Mouse (Mus musculus): ENCODE measurements around the gene Cish. TPM values are rescaled to one million over a fixed set of nuclear protein-coding genes. Genes with fewer than 3 reads are reported as not detected.

Gene Cish
- polyA plus RNA-seq, 1 experiment from 2014 or later, result 4.9 TPM

- H3K9me3 ChIP-seq (replicated peaks; ENCODE audit: control insufficient read depth, low read length), result no peaks in the 10 kb centered on the region
- no peak overlapping the region for H3K4me3 ChIP-seq (ENCODE audit: low read depth, low read length)
- ATAC-seq (no peak), DNase-seq (ENCODE audit: low spot score) (no peak)
- no peaks in the 10 kb centered on the region for H3K36me3 ChIP-seq (ENCODE audit: control insufficient read depth, insufficient read depth, low read length)
- WGBS, result 63% methylated on average over 2 of the region's 2 CpGs
- no peaks in the 10 kb centered on the region for H3K27me3 ChIP-seq (replicated peaks; ENCODE audit: control insufficient read depth, insufficient read depth, low read length)
- H3K27ac ChIP-seq (ENCODE audit: low read depth, low read length), result peak overlapping the region; percentile 6; the same call in 1 of the 2 replicates
- 0 out of 2 replicates have a peak, but pooled peaks cover 2% of the 10 kb centered on the region for H3K4me1 ChIP-seq (ENCODE audit: control insufficient read depth, insufficient read depth, low read length)
- no peak overlapping the region for H3K4me2 ChIP-seq (ENCODE audit: low read length)
- H3K9ac ChIP-seq (ENCODE audit: low read length), result no peak overlapping the region
These were observed 35.4 kb upstream of the Cish start for GRCm38 (mm10) chr9:107260429-107260828.

- no peak overlapping the region for H3K4me3 ChIP-seq (ENCODE audit: low read depth, low read length)
- H3K4me2 ChIP-seq (ENCODE audit: low read length), result no peak overlapping the region
- H3K4me1 ChIP-seq (ENCODE audit: control insufficient read depth, insufficient read depth, low read length), result no peaks in the 10 kb centered on the region
- no peak for ATAC-seq
- no peak overlapping the region for H3K9ac ChIP-seq (ENCODE audit: low read length)
- no peaks in the 10 kb centered on the region for H3K9me3 ChIP-seq (replicated peaks; ENCODE audit: control insufficient read depth, low read length)
- no peaks in the 10 kb centered on the region for H3K27me3 ChIP-seq (replicated peaks; ENCODE audit: control insufficient read depth, insufficient read depth, low read length)
- H3K27ac ChIP-seq (ENCODE audit: low read depth, low read length), result peak overlapping the region; percentile 6; the same call in 1 of the 2 replicates
- H3K36me3 ChIP-seq (ENCODE audit: control insufficient read depth, insufficient read depth, low read length), result no peaks in the 10 kb centered on the region
- no peak for DNase-seq (ENCODE audit: low spot score)
- 59% methylated on average over 8 of the region's 8 CpGs for WGBS
These were observed 35.0 kb upstream of the Cish start for GRCm38 (mm10) chr9:107260836-107261235.

- no peaks in the 10 kb centered on the region for H3K4me1 ChIP-seq (ENCODE audit: control insufficient read depth, insufficient read depth, low read length)
- no peak overlapping the region for H3K4me2 ChIP-seq (ENCODE audit: low read length)
- H3K27ac ChIP-seq (ENCODE audit: low read depth, low read length), result no peak overlapping the region
- H3K9me3 ChIP-seq (replicated peaks; ENCODE audit: control insufficient read depth, low read length), result no peaks in the 10 kb centered on the region
- H3K4me3 ChIP-seq (ENCODE audit: low read depth, low read length), result no peak overlapping the region
- WGBS, result 78% methylated on average over 6 of the region's 6 CpGs
- H3K36me3 ChIP-seq (ENCODE audit: control insufficient read depth, insufficient read depth, low read length), result no peaks in the 10 kb centered on the region
- DNase-seq (ENCODE audit: low spot score), result no peak
- H3K27me3 ChIP-seq (replicated peaks; ENCODE audit: control insufficient read depth, insufficient read depth, low read length), result no peaks in the 10 kb centered on the region
- ATAC-seq, result no peak
- no peak overlapping the region for H3K9ac ChIP-seq (ENCODE audit: low read length)
These were observed 34.0 kb upstream of the Cish start for GRCm38 (mm10) chr9:107261792-107262191.

GRCm38 (mm10) chr9:107262375-107262774 lies 33.5 kb upstream of the Cish start:
- no peaks in the 10 kb centered on the region for H3K9me3 ChIP-seq (replicated peaks; ENCODE audit: control insufficient read depth, low read length)
- H3K27ac ChIP-seq (ENCODE audit: low read depth, low read length), result no peak overlapping the region
- H3K4me1 ChIP-seq (ENCODE audit: control insufficient read depth, insufficient read depth, low read length), result no peaks in the 10 kb centered on the region
- no peaks in the 10 kb centered on the region for H3K27me3 ChIP-seq (replicated peaks; ENCODE audit: control insufficient read depth, insufficient read depth, low read length)
- DNase-seq (ENCODE audit: low spot score) (no peak), ATAC-seq (no peak)
- H3K4me2 ChIP-seq (ENCODE audit: low read length), result no peak overlapping the region
- WGBS, result 72% methylated on average over 7 of the region's 7 CpGs
- H3K4me3 ChIP-seq (ENCODE audit: low read depth, low read length), result no peak overlapping the region
- no peaks in the 10 kb centered on the region for H3K36me3 ChIP-seq (ENCODE audit: control insufficient read depth, insufficient read depth, low read length)
- no peak overlapping the region for H3K9ac ChIP-seq (ENCODE audit: low read length)

GRCm38 (mm10) chr9:107263912-107264311 lies 31.9 kb upstream of the Cish start:
- no peak overlapping the region for H3K4me2 ChIP-seq (ENCODE audit: low read length)
- H3K27ac ChIP-seq (ENCODE audit: low read depth, low read length), result no peak overlapping the region
- WGBS, result 92% methylated on average over 5 of the region's 5 CpGs
- DNase-seq (ENCODE audit: low spot score), result no peak
- no peak for ATAC-seq
- H3K4me3 ChIP-seq (ENCODE audit: low read depth, low read length), result no peak overlapping the region
- H3K4me1 ChIP-seq (ENCODE audit: control insufficient read depth, insufficient read depth, low read length), result no peaks in the 10 kb centered on the region
- no peaks in the 10 kb centered on the region for H3K36me3 ChIP-seq (ENCODE audit: control insufficient read depth, insufficient read depth, low read length)
- no peak overlapping the region for H3K9ac ChIP-seq (ENCODE audit: low read length)
- no peaks in the 10 kb centered on the region for H3K9me3 ChIP-seq (replicated peaks; ENCODE audit: control insufficient read depth, low read length)
- H3K27me3 ChIP-seq (replicated peaks; ENCODE audit: control insufficient read depth, insufficient read depth, low read length), result no peaks in the 10 kb centered on the region

GRCm38 (mm10) chr9:107264731-107265130 lies 31.1 kb upstream of the Cish start:
- Histone ChIP-seq H3K36me3 (ENCODE audit: control insufficient read depth, insufficient read depth, low read length) (no peaks in the 10 kb centered on the region), H3K4me3 (ENCODE audit: low read depth, low read length) (no peak overlapping the region), H3K4me2 (ENCODE audit: low read length) (no peak overlapping the region), H3K27ac (ENCODE audit: low read depth, low read length) (no peak overlapping the region), H3K9ac (ENCODE audit: low read length) (no peak overlapping the region), H3K4me1 (ENCODE audit: control insufficient read depth, insufficient read depth, low read length) (no peaks in the 10 kb centered on the region), H3K27me3 (replicated peaks; ENCODE audit: control insufficient read depth, insufficient read depth, low read length) (no peaks in the 10 kb centered on the region), H3K9me3 (replicated peaks; ENCODE audit: control insufficient read depth, low read length) (no peaks in the 10 kb centered on the region)
- 67% methylated on average over 3 of the region's 3 CpGs for WGBS
- no peak for ATAC-seq
- no peak for DNase-seq (ENCODE audit: low spot score)

- no peak overlapping the region for H3K4me2 ChIP-seq (ENCODE audit: low read length)
- no peaks in the 10 kb centered on the region for H3K36me3 ChIP-seq (ENCODE audit: control insufficient read depth, insufficient read depth, low read length)
- H3K9ac ChIP-seq (ENCODE audit: low read length), result no peak overlapping the region
- H3K27me3 ChIP-seq (replicated peaks; ENCODE audit: control insufficient read depth, insufficient read depth, low read length), result no peaks in the 10 kb centered on the region
- ATAC-seq (no peak), DNase-seq (ENCODE audit: low spot score) (no peak)
- H3K27ac ChIP-seq (ENCODE audit: low read depth, low read length), result no peak overlapping the region
- H3K4me1 ChIP-seq (ENCODE audit: control insufficient read depth, insufficient read depth, low read length), result no peaks in the 10 kb centered on the region
- WGBS, result 85% methylated on average over 1 of the region's 1 CpGs
- no peaks in the 10 kb centered on the region for H3K9me3 ChIP-seq (replicated peaks; ENCODE audit: control insufficient read depth, low read length)
- H3K4me3 ChIP-seq (ENCODE audit: low read depth, low read length), result no peak overlapping the region
These were observed 28.8 kb upstream of the Cish start for GRCm38 (mm10) chr9:107267028-107267427.

GRCm38 (mm10) chr9:107267721-107268402 lies 28.0 kb upstream of the Cish start:
- ATAC-seq, result no peak

GRCm38 (mm10) chr9:107269772-107270171 lies 26.1 kb upstream of the Cish start:
- no peaks in the 10 kb centered on the region for H3K4me1 ChIP-seq (ENCODE audit: control insufficient read depth, insufficient read depth, low read length)
- no peak overlapping the region for H3K4me3 ChIP-seq (ENCODE audit: low read depth, low read length)
- ATAC-seq (no peak), DNase-seq (ENCODE audit: low spot score) (no peak)
- no peak overlapping the region for H3K4me2 ChIP-seq (ENCODE audit: low read length)
- no peaks in the 10 kb centered on the region for H3K36me3 ChIP-seq (ENCODE audit: control insufficient read depth, insufficient read depth, low read length)
- H3K27ac ChIP-seq (ENCODE audit: low read depth, low read length), result no peak overlapping the region
- no peaks in the 10 kb centered on the region for H3K9me3 ChIP-seq (replicated peaks; ENCODE audit: control insufficient read depth, low read length)
- no peaks in the 10 kb centered on the region for H3K27me3 ChIP-seq (replicated peaks; ENCODE audit: control insufficient read depth, insufficient read depth, low read length)
- no peak overlapping the region for H3K9ac ChIP-seq (ENCODE audit: low read length)
- 100% methylated on average over 1 of the region's 1 CpGs for WGBS

More at GRCm38 (mm10) chr9:107267721-107268402, 28.0 kb upstream of the Cish start:
- H3K9ac ChIP-seq (ENCODE audit: low read length), result no peak overlapping the region
- 67% methylated on average over 4 of the region's 4 CpGs for WGBS
- H3K4me3 ChIP-seq (ENCODE audit: low read depth, low read length), result no peak overlapping the region
- no peaks in the 10 kb centered on the region for H3K27me3 ChIP-seq (replicated peaks; ENCODE audit: control insufficient read depth, insufficient read depth, low read length)
- H3K4me2 ChIP-seq (ENCODE audit: low read length), result no peak overlapping the region
- no peaks in the 10 kb centered on the region for H3K36me3 ChIP-seq (ENCODE audit: control insufficient read depth, insufficient read depth, low read length)
- H3K27ac ChIP-seq (ENCODE audit: low read depth, low read length), result no peak overlapping the region
- no peaks in the 10 kb centered on the region for H3K9me3 ChIP-seq (replicated peaks; ENCODE audit: control insufficient read depth, low read length)
- H3K4me1 ChIP-seq (ENCODE audit: control insufficient read depth, insufficient read depth, low read length), result no peaks in the 10 kb centered on the region
- no peak for DNase-seq (ENCODE audit: low spot score)

All from forebrain, embryonic 14.5 days (tissue).